Mouse (Mus musculus) mature B cell (primary cell): ENCODE data around the gene Rnf150.

Experiments
- in situ Hi-C: fragments of 300-500 bp; cut with MboI; formaldehyde crosslinking; loops from 2 replicates; pipeline ENCODE4 v1.14.3; 2019

The Rnf150 gene

DNA sequence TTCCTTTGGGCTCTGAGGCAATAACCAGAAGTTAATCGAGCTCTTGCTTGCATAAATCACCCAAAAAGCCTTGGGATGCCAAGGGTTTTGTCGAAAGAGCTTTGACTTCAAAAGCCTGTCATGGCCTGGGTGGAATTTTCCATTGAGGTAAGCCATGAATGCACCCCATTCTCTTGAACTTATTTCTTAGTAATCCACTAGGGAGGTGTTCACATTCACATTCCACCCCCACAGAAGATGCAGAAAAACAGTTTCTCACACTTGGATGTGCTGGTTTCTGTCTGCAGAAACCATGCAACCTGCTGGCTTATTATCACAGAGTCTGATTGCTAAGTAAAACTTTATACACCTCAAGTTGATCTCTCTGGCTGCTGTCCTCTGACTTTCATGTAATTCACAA lies 148.1 kb downstream of the Rnf150 start:
- in situ Hi-C loops: no loop called here

DNA sequence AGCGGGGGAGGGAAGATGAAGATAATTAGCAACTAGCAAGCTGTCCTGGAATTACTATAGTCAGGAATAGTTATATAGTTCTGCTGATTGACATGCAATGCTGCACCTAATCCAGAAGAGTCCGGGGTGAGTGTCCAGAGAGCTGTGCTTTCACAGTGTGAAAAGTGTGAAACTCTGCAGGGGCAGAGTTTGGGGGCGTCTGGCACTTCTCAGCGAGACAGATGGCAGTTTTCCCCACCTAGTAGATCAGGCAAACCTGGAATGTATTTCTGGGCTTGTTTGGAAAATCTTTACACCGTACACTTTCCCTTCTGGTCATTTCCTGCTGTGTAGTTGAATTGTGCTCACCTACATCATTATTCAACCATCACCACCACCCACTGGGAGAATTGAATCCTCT lies 148.6 kb downstream of the Rnf150 start:
- in situ Hi-C loops: no loop called here

DNA sequence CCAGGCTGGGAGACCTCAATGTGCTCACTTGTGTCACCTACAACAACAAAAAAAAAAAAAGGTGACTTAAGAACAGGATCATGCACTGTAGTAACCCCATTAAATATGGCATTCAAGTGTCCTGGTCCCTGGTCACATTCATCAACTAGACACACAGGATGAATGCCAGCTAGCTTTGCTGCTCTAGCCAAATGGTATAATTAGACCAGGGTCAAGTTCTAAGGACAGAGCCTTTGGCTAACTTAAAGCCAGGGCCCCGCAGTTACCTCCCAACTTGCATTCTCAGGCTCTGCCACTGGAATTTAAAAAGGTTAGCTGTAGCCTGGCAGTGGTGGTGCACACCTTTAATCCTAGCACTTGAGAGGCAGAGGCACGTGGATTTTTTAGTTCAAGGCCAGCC lies 165.1 kb downstream of the Rnf150 start:
- in situ Hi-C loops: no loop called here

- in situ Hi-C loops: no loop called here
These were observed 169.6 kb downstream of the Rnf150 start for GRCm38 (mm10) chr8:83032800-83033199.

- in situ Hi-C loops: no loop called here
These were observed 172.0 kb downstream of the Rnf150 start for GRCm38 (mm10) chr8:83035141-83035540.

DNA sequence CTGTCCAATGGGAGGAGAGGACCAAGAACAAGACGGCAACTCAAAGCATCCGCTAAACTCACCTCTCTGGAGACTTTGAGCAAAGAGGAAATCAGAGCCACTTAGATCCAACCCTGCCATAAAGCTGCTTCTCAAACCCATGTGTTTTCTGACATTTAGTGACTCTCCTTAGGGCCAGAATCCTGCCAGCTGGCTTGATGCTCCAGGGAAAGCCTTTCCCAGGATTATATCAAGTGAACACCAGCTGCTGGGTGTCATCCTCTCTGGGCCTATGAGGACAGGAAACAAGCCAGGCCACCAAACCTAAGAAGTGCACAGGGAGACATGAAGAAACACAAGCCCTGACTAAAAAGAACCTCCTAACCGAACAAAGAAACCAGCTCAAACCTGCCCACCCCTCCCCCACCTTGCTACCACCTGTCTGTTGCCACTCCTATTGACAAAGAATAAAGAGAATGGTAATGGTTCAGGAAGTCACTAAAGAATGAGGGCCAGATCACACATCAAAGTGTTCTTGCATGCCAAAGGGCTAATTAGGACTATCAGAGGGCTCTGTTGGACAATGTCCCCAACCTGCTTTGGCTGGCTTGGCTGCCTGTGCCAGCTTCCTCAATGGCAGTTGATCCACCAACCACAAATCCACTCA lies 173.5 kb downstream of the Rnf150 start:
- in situ Hi-C loops: no loop called here

GRCm38 (mm10) chr8:83037321-83037720 lies 174.2 kb downstream of the Rnf150 start:
- in situ Hi-C loops: no loop called here

GRCm38 (mm10) chr8:83038575-83038974 lies 175.4 kb downstream of the Rnf150 start:
- in situ Hi-C loops: no loop called here

GRCm38 (mm10) chr8:83041440-83041839 lies 178.3 kb downstream of the Rnf150 start:
- in situ Hi-C loops: no loop called here

DNA sequence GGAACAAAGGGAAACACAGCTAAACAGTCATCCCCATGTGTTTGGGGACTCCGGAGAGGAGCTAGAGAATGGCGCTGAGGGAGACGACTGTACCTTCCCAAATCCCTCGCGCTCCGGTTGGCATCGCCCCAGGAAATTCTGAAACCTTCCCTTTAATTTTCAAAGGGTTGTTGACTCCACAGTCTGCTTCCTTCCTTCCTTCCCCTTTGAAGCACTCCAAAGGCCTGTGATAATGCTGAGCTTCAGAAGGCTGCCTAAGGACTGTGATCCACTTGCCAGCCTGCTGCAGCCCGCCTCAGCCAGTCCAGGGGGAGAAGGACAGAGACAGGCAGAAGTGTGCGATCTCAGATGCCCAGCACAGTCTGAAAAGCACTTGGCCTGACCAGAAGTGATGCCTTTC lies 183.8 kb downstream of the Rnf150 start:
- in situ Hi-C loops: no loop called here

DNA sequence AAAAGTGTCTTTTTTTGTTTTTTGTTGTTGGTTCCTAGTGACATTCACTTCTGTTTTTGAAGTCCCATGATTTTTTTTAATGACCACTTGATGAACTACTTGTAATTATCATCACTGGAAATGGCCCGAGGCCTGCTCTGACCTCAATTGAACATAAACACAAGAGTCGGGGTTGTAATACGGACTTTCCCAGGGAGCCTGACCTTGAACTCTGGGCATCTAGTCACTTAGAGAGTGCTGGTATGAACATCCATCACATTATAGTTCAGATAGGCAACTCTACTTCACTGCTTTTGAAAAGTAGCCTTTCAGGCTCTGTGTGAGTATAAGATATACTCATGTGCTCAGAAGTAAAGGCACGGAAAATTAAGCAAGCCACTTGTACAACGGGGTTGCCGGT lies 185.4 kb downstream of the Rnf150 start:
- in situ Hi-C loops: no loop called here

GRCm38 (mm10) chr8:83049171-83049601 lies 186.0 kb downstream of the Rnf150 start:
- in situ Hi-C loops: no loop called here

- in situ Hi-C loops: no loop called here
These were observed 186.5 kb downstream of the Rnf150 start for GRCm38 (mm10) chr8:83049616-83050015.

DNA sequence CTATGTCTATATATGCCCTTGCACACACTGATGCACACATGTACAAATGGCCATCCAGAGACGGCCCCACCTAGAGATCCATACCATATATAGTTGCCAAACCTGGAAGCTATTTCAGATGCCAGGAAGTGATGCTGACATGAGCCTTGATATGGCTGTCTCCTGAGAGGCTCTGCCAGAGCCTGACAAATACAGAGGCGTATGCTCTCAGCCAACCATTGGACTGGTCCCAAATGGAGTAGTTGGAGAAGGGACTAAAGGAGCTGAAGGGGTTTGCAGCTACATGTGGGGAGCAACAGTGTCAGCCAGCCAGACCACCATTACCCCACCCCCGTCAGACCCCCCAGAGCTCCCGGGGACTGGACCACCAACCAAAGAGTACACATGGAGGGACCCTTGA lies 189.7 kb downstream of the Rnf150 start:
- in situ Hi-C loops: no loop called here

- in situ Hi-C loops: no loop called here
These were observed 191.6 kb downstream of the Rnf150 start for GRCm38 (mm10) chr8:83054801-83055200.

DNA sequence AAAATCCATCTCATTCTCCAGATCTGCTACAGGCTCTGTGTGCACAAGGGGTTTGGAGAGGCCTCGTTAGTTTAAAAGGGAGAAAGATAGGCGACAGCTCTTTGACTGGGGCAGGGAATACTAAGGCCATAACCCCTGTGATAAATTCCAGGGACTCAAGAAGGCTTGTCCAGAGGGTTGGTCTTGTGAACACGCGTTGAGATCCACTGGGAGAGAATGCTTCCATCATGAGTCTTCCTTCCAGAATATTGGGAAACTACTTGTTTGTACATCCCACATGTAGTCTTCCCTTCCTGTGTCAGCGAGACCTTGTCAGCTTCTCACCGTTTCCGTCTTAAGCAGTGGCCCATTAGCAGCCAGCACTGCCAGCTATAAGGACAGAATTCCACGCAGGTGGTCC lies 195.8 kb downstream of the Rnf150 start:
- in situ Hi-C loops: no loop called here

DNA sequence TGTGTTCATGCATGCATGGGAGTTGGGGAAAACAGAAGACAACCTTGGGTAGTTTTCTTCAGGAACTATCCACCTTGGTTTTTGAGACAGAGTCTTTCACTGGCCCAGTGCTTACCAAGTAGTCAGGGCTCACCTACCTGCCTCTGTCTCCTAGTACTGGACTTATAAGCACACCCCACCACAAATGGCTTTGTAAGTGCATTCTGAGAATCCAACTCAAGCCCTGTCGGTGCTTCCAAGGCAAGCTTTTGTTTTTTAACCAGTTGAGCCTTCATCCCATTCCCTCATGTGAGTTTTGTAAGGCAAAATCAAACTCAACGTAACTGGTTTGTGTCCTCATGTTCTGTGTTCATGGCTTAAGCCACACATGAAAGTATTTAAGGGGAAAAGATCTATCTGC lies 196.9 kb downstream of the Rnf150 start:
- in situ Hi-C loops: no loop called here

DNA sequence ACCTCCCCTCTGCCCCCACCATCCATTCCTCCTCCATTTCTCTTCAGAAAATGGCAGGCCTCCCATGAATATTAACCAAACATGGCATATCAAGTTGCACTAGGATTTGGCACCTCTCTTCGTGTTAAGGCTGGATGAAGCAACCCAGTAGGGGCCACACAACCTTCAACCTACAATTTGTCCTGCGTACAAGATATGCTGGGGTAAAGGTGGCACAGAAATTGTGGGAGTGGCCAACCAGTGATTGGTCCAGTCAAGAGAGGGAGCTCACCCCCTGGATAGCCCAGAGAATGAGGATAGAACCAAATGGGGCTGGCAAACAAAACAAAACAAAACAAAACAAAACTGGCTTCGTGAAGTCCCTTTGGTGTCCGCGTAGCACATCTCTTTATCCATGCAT lies 198.1 kb downstream of the Rnf150 start:
- in situ Hi-C loops: no loop called here

- in situ Hi-C loops: no loop called here
These were observed 198.7 kb downstream of the Rnf150 start for GRCm38 (mm10) chr8:83061873-83062272.

- in situ Hi-C loops: no loop called here
These were observed 199.1 kb downstream of the Rnf150 start for GRCm38 (mm10) chr8:83062276-83062675.

DNA sequence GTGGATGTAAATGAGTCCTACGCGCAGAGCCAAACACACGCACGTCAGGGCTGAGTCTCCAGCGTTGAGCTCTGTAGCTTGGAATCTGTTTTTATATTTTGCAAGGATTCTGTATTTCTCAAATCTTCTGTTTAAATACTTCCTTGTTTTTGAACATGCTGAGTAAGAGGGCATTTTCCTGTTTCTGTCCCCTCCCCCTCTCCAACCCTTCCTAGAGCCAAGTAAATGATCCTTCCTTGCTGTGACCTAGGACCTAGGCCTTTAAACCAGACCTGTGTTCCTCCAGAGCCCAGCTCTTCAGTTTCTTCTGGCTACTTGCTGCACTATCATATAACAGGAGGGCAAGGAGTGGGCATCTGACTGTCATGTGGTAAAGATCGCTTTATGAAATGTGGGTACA lies 200.9 kb downstream of the Rnf150 start:
- in situ Hi-C loops: no loop called here

DNA sequence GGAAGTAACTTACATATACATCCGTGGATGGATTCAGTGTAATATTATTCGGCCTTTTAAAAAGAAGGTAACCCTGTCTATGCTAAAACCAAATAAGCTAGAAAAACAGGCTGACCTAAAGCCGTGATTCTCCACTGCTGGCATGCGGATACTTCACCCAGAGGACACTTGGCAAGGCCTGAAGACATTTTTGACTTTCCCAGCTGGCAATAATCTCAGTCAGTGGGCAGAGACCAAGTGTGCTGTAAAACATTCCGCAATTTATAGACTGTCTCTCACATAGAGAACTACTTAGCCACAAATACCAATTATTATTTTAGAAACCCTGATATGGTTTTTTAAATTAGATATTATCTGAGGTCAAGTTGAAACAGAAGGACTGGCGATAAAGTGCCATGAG lies 202.9 kb downstream of the Rnf150 start:
- in situ Hi-C loops: no loop called here

- in situ Hi-C loops: no loop called here
These were observed 203.7 kb downstream of the Rnf150 start for GRCm38 (mm10) chr8:83066846-83067245.

GRCm38 (mm10) chr8:83067906-83068305 lies 204.8 kb downstream of the Rnf150 start:
- in situ Hi-C loops: no loop called here
